24 mouse cellular contexts compared by ENCODE assay signal in the genomic region with DNA sequence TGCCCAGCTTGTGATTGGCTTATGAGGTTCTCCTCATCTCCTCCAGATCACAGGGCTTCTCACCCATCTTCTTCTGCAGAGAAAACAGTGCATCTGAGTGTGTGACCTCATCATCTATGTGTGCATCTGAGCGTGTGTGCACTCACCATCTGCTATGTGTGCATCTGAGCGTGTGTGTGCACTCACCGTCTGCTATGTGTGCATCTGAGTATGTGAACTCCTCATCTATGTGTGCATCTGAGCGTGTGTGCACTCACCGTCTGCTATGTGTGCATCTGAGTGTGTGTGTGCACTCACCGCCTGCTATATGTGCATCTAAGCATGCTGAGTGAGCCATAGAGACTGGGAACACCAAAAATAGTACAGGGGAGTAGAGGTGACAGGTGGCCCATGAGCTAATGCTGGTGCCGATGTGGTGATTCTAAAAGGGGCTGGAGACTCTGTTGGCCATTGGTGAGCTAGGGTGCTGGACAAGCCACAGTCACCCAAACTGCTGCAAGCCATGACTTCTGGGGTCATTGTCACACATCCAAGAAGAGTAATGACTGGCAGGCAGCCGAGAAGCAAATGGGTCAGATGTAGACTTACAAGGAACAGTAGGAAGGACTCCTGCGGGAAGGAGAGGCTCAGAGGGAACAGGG. TPM values are rescaled to one million over a fixed set of nuclear protein-coding genes. Genes with fewer than 3 reads are reported as not detected.
DNase-seq lines count a peak whose midpoint lies in the region; ATAC-seq and TF ChIP-seq lines count a peak whose summit lies in the region.
"Had no signal": no experiment of that assay in that cellular context is flagged by ENCODE, and none has a peak within 500 bp of the region (broad histone marks: within the 10 kb centered on the region; RNA-seq: fewer than 3 reads in every experiment).

No protein-coding gene starts in this region.

- no peak overlapping the region for H3K27ac ChIP-seq in left cerebral cortex, adult 2 months
- H3K27ac ChIP-seq in midbrain, postnatal 0 days (ENCODE audit: low read depth, low read length) = no peak overlapping the region
- no peak overlapping the region for H3K27ac ChIP-seq in midbrain, embryonic 10.5 days (replicated peaks)
- H3K27ac ChIP-seq in forebrain, embryonic 14.5 days (ENCODE audit: low read depth, low read length) = no peak overlapping the region
- H3K27ac ChIP-seq: heart, embryonic 13.5 days; neural tube, embryonic 12.5 days had no signal

- 91% methylated on average over 9 of the region's 9 CpGs for WGBS in midbrain, postnatal 0 days
- 88% methylated on average over 9 of the region's 9 CpGs for WGBS in midbrain, embryonic 10.5 days
- WGBS in forebrain, embryonic 14.5 days = 87% methylated on average over 9 of the region's 9 CpGs

- intact Hi-C loops in left cerebral cortex, postnatal 4 days (cut with DNase I) = no loop called here
- intact Hi-C loops in left cerebral cortex, adult 2 months (cut with DNase I) = no loop called here

- no peak for TF ChIP-seq CTCF in left cerebral cortex, adult 2 months (IDR thresholded peaks at IDR 0.05)
- no peak for TF ChIP-seq CTCF in midbrain, postnatal 0 days (IDR thresholded peaks at IDR 0.05)

- H3K4me2 ChIP-seq in midbrain, postnatal 0 days (ENCODE audit: low read depth, low read length, poor library complexity, severe bottlenecking) = no peak overlapping the region
- no peak overlapping the region for H3K4me2 ChIP-seq in forebrain, embryonic 14.5 days (ENCODE audit: low read length)
- H3K4me2 ChIP-seq: heart, embryonic 13.5 days; neural tube, embryonic 12.5 days had no signal

- H3K4me1 ChIP-seq in midbrain, postnatal 0 days (ENCODE audit: insufficient read depth, low read length) = no peaks in the 10 kb centered on the region; the same call in 1 of the 2 replicates
- peaks cover 54% of the 10 kb centered on the region for H3K4me1 ChIP-seq in midbrain, embryonic 10.5 days
- H3K4me1 ChIP-seq in forebrain, embryonic 14.5 days (ENCODE audit: control insufficient read depth, insufficient read depth, low read length) = peaks cover 10% of the 10 kb centered on the region; the same call in 1 of the 2 replicates

- peak; percentile 53 for DNase-seq in left cerebral cortex, postnatal 4 days
- no peak for DNase-seq in left cerebral cortex, adult 2 months (ENCODE audit: extremely low spot score in 1 of 2, low spot score in 2 of 2)
- peak; percentile 52 for DNase-seq in midbrain, postnatal 0 days (ENCODE audit: low spot score)
- no peak for DNase-seq in midbrain, embryonic 10.5 days (ENCODE audit: low spot score)
- peak; percentile 45 for DNase-seq in cerebellum, adult 8-10 months
- peak; percentile 36 for DNase-seq in splenic B cell, adult 2 months (ENCODE audit: low read depth, low spot score)
- no peak for DNase-seq in layer of hippocampus, postnatal 10 days (ENCODE audit: low spot score in 2 of 2)
- DNase-seq in forebrain, embryonic 14.5 days (ENCODE audit: low spot score) = no peak
- DNase-seq: forebrain, postnatal 0 days; heart, postnatal 36 days; kidney, adult 8-10 months; thymus, postnatal 14 days had no signal

- no peaks in the 10 kb centered on the region for H3K9me3 ChIP-seq in midbrain, postnatal 0 days (ENCODE audit: low read length)
- H3K9me3 ChIP-seq in midbrain, embryonic 10.5 days (replicated peaks) = no peaks in the 10 kb centered on the region
- H3K9me3 ChIP-seq in forebrain, embryonic 14.5 days (replicated peaks; ENCODE audit: control insufficient read depth, low read length) = no peaks in the 10 kb centered on the region
- H3K9me3 ChIP-seq: heart, embryonic 13.5 days; limb, embryonic 10.5 days; neural tube, embryonic 12.5 days had no signal

- ATAC-seq in midbrain, postnatal 0 days (ENCODE audit: low FRiP score) = no peak
- no peak for ATAC-seq in forebrain, embryonic 14.5 days
- ATAC-seq: activated CD4-positive, CD25-positive, alpha-beta regulatory T cell, adult 4 months; forebrain, postnatal 0 days had no signal

- H3K4me3 ChIP-seq in left cerebral cortex, adult 2 months = no peak overlapping the region
- no peak overlapping the region for H3K4me3 ChIP-seq in midbrain, postnatal 0 days (ENCODE audit: low read depth, low read length)
- no peak overlapping the region for H3K4me3 ChIP-seq in midbrain, embryonic 10.5 days
- H3K4me3 ChIP-seq in forebrain, embryonic 14.5 days (ENCODE audit: low read depth, low read length) = no peak overlapping the region
- H3K4me3 ChIP-seq: erythroblast, embryonic 14.5 days; heart, embryonic 13.5 days; limb, embryonic 10.5 days; neural tube, embryonic 12.5 days had no signal

- no peaks in the 10 kb centered on the region for H3K27me3 ChIP-seq in midbrain, postnatal 0 days (ENCODE audit: insufficient read depth, low read length)
- peaks cover 56% of the 10 kb centered on the region for H3K27me3 ChIP-seq in midbrain, embryonic 10.5 days (ENCODE audit: low read depth, poor library complexity, severe bottlenecking)
- H3K27me3 ChIP-seq in splenic B cell, adult 2 months (ENCODE audit: control insufficient read depth, insufficient read depth, low read length, poor library complexity, severe bottlenecking) = no peaks in the 10 kb centered on the region
- H3K27me3 ChIP-seq in forebrain, embryonic 14.5 days (replicated peaks; ENCODE audit: control insufficient read depth, insufficient read depth, low read length) = 0 out of 2 replicates have a peak, but pooled peaks cover 6% of the 10 kb centered on the region
- H3K27me3 ChIP-seq: neural tube, embryonic 12.5 days had no signal

- H3K9ac ChIP-seq in midbrain, postnatal 0 days (replicated peaks; ENCODE audit: low read length, poor library complexity, severe bottlenecking) = no peak overlapping the region
- H3K9ac ChIP-seq in forebrain, embryonic 14.5 days (ENCODE audit: low read length) = no peak overlapping the region
- H3K9ac ChIP-seq: forebrain, postnatal 0 days; heart, embryonic 13.5 days; neural tube, embryonic 12.5 days had no signal

- H3K36me3 ChIP-seq in midbrain, postnatal 0 days (ENCODE audit: insufficient read depth, low read length) = no peaks in the 10 kb centered on the region
- no peaks in the 10 kb centered on the region for H3K36me3 ChIP-seq in midbrain, embryonic 10.5 days
- H3K36me3 ChIP-seq in splenic B cell, adult 2 months (ENCODE audit: control insufficient read depth, insufficient read depth, low read length, poor library complexity, severe bottlenecking) = no peaks in the 10 kb centered on the region
- H3K36me3 ChIP-seq in forebrain, embryonic 14.5 days (ENCODE audit: control insufficient read depth, insufficient read depth, low read length) = no peaks in the 10 kb centered on the region
- H3K36me3 ChIP-seq: heart, embryonic 13.5 days; limb, embryonic 10.5 days; neural tube, embryonic 12.5 days had no signal

RNA-seq across cellular contexts. Expression of gene Tha1, which starts 7.2 kb away (rescaled TPM):
- 1 to 10 TPM; 2.1 to 3.3 TPM for total RNA-seq in left cerebral cortex, postnatal 4 days (2021)
- total RNA-seq in left cerebral cortex, adult 2 months (2021) = 1 to 10 TPM; 4.7 to 5.4 TPM
- total RNA-seq in midbrain, postnatal 0 days (2014; rRNA removed) = 3.8 and 4.2 TPM in 2 replicates
- polyA plus RNA-seq in midbrain, postnatal 0 days (2015; fragmentation: Nextera tagmentation; extraction: Ambion mirVana) = 3.0 and 3.5 TPM in 2 replicates
- polyA plus RNA-seq in midbrain, embryonic 10.5 days (2016; fragmentation: Nextera tagmentation; extraction: Ambion mirVana) = 5.0 and 5.2 TPM in 2 replicates
- total RNA-seq in layer of hippocampus, postnatal 10 days (2021) = 1 to 10 TPM; 2.1 to 2.3 TPM
- 3.3 and 3.4 TPM in 2 replicates for polyA plus RNA-seq in forebrain, embryonic 14.5 days (2014; fragmentation: Nextera tagmentation; extraction: Ambion mirVana)

RNA-seq across cellular contexts. Expression of gene Tmem235, which starts 19.9 kb away (rescaled TPM):
- total RNA-seq in left cerebral cortex, postnatal 4 days (2021) = not detected
- total RNA-seq in left cerebral cortex, adult 2 months (2021) = under 1 TPM in 1 of 2 experiments, not detected in 1; 0.19 TPM
- 0.16 TPM in 1 of 2 replicates, not detected in the other for total RNA-seq in midbrain, postnatal 0 days (2014; rRNA removed)
- polyA plus RNA-seq in midbrain, postnatal 0 days (2015; fragmentation: Nextera tagmentation; extraction: Ambion mirVana) = not detected in 2 replicates
- not detected in 2 replicates for polyA plus RNA-seq in midbrain, embryonic 10.5 days (2016; fragmentation: Nextera tagmentation; extraction: Ambion mirVana)
- total RNA-seq in layer of hippocampus, postnatal 10 days (2021) = under 1 TPM in 1 of 2 experiments, not detected in 1; 0.25 TPM
- not detected in 2 replicates for polyA plus RNA-seq in forebrain, embryonic 14.5 days (2014; fragmentation: Nextera tagmentation; extraction: Ambion mirVana)
- total RNA-seq: common myeloid progenitor, adult 5-6 weeks; forebrain, postnatal 0 days; gastrocnemius, adult 18-20 months; granulocyte monocyte progenitor cell, adult 5-6 weeks; heart, postnatal 36 days; megakaryocyte-erythroid progenitor cell, adult 5-6 weeks had no signal
- polyA plus RNA-seq: activated CD4-positive, CD25-positive, alpha-beta regulatory T cell, adult 4 months; embryonic facial prominence, embryonic 11.5 days; erythroblast, embryonic 14.5 days; forebrain, postnatal 0 days; heart, embryonic 13.5 days; limb, embryonic 10.5 days; liver, embryonic 16.5 days; neural tube, embryonic 12.5 days; spleen, adult 2 months had no signal

RNA-seq across cellular contexts. Expression of gene Birc5, which starts 31.4 kb away (rescaled TPM):
- 1 to 10 TPM; 6.3 to 6.7 TPM for total RNA-seq in left cerebral cortex, postnatal 4 days (2021)
- 1 to 10 TPM in 1 of 2 experiments, under 1 TPM in 1; 0.95 to 1.3 TPM for total RNA-seq in left cerebral cortex, adult 2 months (2021)
- 3.2 and 6.0 TPM in 2 replicates for total RNA-seq in midbrain, postnatal 0 days (2014; rRNA removed)
- polyA plus RNA-seq in midbrain, postnatal 0 days (2015; fragmentation: Nextera tagmentation; extraction: Ambion mirVana) = 13.1 and 13.2 TPM in 2 replicates
- 373 and 413 TPM in 2 replicates for polyA plus RNA-seq in midbrain, embryonic 10.5 days (2016; fragmentation: Nextera tagmentation; extraction: Ambion mirVana)
- 1 to 10 TPM; 5.0 to 5.2 TPM for total RNA-seq in layer of hippocampus, postnatal 10 days (2021)
- 106 and 145 TPM in 2 replicates for polyA plus RNA-seq in forebrain, embryonic 14.5 days (2014; fragmentation: Nextera tagmentation; extraction: Ambion mirVana)
- total RNA-seq: gastrocnemius, adult 18-20 months had no signal

RNA-seq across cellular contexts. Expression of gene Tk1, which starts 54.6 kb away (rescaled TPM):
- 1 to 10 TPM; 8.9 to 9.0 TPM for total RNA-seq in left cerebral cortex, postnatal 4 days (2021)
- 1 to 10 TPM in 1 of 2 experiments, under 1 TPM in 1; 0.81 to 1.0 TPM for total RNA-seq in left cerebral cortex, adult 2 months (2021)
- 6.3 and 8.8 TPM in 2 replicates for total RNA-seq in midbrain, postnatal 0 days (2014; rRNA removed)
- polyA plus RNA-seq in midbrain, postnatal 0 days (2015; fragmentation: Nextera tagmentation; extraction: Ambion mirVana) = 6.0 and 6.5 TPM in 2 replicates
- 123 and 137 TPM in 2 replicates for polyA plus RNA-seq in midbrain, embryonic 10.5 days (2016; fragmentation: Nextera tagmentation; extraction: Ambion mirVana)
- 1 to 10 TPM; 5.4 TPM for total RNA-seq in layer of hippocampus, postnatal 10 days (2021)
- polyA plus RNA-seq in forebrain, embryonic 14.5 days (2014; fragmentation: Nextera tagmentation; extraction: Ambion mirVana) = 44.9 and 67.8 TPM in 2 replicates

RNA-seq across cellular contexts. Expression of gene Afmid, which starts 54.7 kb away (rescaled TPM):
- 10 to 100 TPM in 1 of 2 experiments, 1 to 10 TPM in 1; 7.8 to 11.5 TPM for total RNA-seq in left cerebral cortex, postnatal 4 days (2021)
- 1 to 10 TPM; 5.2 to 8.5 TPM for total RNA-seq in left cerebral cortex, adult 2 months (2021)
- 5.1 and 11.1 TPM in 2 replicates for total RNA-seq in midbrain, postnatal 0 days (2014; rRNA removed)
- 9.1 and 10.4 TPM in 2 replicates for polyA plus RNA-seq in midbrain, postnatal 0 days (2015; fragmentation: Nextera tagmentation; extraction: Ambion mirVana)
- polyA plus RNA-seq in midbrain, embryonic 10.5 days (2016; fragmentation: Nextera tagmentation; extraction: Ambion mirVana) = 3.5 TPM in 2 replicates
- 1 to 10 TPM; 5.6 to 7.3 TPM for total RNA-seq in layer of hippocampus, postnatal 10 days (2021)
- polyA plus RNA-seq in forebrain, embryonic 14.5 days (2014; fragmentation: Nextera tagmentation; extraction: Ambion mirVana) = 4.4 and 5.7 TPM in 2 replicates

Comparison
In these comparisons a context has a peak if more than half of its experiments do, and no peak if none do; other contexts are left out.
1. DNase-seq: peak in left cerebral cortex, postnatal 4 days (single experiment), midbrain, postnatal 0 days (single experiment), cerebellum, adult 8-10 months (single experiment) and splenic B cell, adult 2 months (single experiment); none in left cerebral cortex, adult 2 months (0 of 2), midbrain, embryonic 10.5 days (single experiment), layer of hippocampus, postnatal 10 days (0 of 2) and forebrain, embryonic 14.5 days (single experiment).